Mouse (Mus musculus): ENCODE measurements around the gene Tnfrsf25. TPM values are rescaled to one million over a fixed set of nuclear protein-coding genes. Genes with fewer than 3 reads are reported as not detected.

Gene Tnfrsf25
- total RNA-seq, 2 experiments from 2014 or later, result 1.9 to 4.3 TPM

GRCm38 (mm10) chr4:152121183-152121505 is 5.4 kb downstream of the Tnfrsf25 start:
- no peak for DNase-seq

GRCm38 (mm10) chr4:152124361-152124961 is 8.7 kb downstream of the Tnfrsf25 start:
- DNase-seq, result no peak

- DNase-seq, result peak; percentile 82
Observed at GRCm38 (mm10) chr4:152125161-152126025, 9.7 kb downstream of the Tnfrsf25 start.

- no peak for DNase-seq
Observed at GRCm38 (mm10) chr4:152126026-152126920, 10.5 kb downstream of the Tnfrsf25 start.

GRCm38 (mm10) chr4:152127884-152128283 is 12.2 kb downstream of the Tnfrsf25 start:
- DNase-seq, result no peak

- no peak for DNase-seq
Observed at GRCm38 (mm10) chr4:152128784-152129183, 13.1 kb downstream of the Tnfrsf25 start.

GRCm38 (mm10) chr4:152129395-152129930 is 13.7 kb downstream of the Tnfrsf25 start:
- no peak for DNase-seq

GRCm38 (mm10) chr4:152130771-152131653 is 15.3 kb downstream of the Tnfrsf25 start:
- peak; percentile 74 for DNase-seq

- no peak for DNase-seq
Observed at GRCm38 (mm10) chr4:152131809-152132771, 16.4 kb downstream of the Tnfrsf25 start.

GRCm38 (mm10) chr4:152132772-152133169 is 17.0 kb downstream of the Tnfrsf25 start:
- DNase-seq, result no peak

GRCm38 (mm10) chr4:152133213-152133612 is 17.5 kb downstream of the Tnfrsf25 start:
- no peak for DNase-seq

GRCm38 (mm10) chr4:152134507-152134906 is 18.8 kb downstream of the Tnfrsf25 start:
- peak; percentile 69 for DNase-seq

- no peak for DNase-seq
Observed at GRCm38 (mm10) chr4:152135363-152135762, 19.6 kb downstream of the Tnfrsf25 start.

GRCm38 (mm10) chr4:152136112-152136875 is 20.6 kb downstream of the Tnfrsf25 start:
- DNase-seq, result peak; percentile 50

- DNase-seq, result no peak
Observed at GRCm38 (mm10) chr4:152136876-152137250, 21.1 kb downstream of the Tnfrsf25 start.

- peak; percentile 94 for DNase-seq
Observed at GRCm38 (mm10) chr4:152138497-152139260, 22.9 kb downstream of the Tnfrsf25 start.

GRCm38 (mm10) chr4:152140441-152140840 is 24.7 kb downstream of the Tnfrsf25 start:
- DNase-seq, result peak; percentile 68

- no peak for DNase-seq
Observed at GRCm38 (mm10) chr4:152141521-152142135, 25.9 kb downstream of the Tnfrsf25 start.
